Mouse (Mus musculus): Measurements from ENCODE around the gene Zfp689.

GRCm38 (mm10) chr7:127454905-127455304 lies 5.9 kb upstream of the Zfp689 start:
- TF ChIP-seq CTCF (IDR thresholded peaks at IDR 0.05; ENCODE audit: insufficient read depth, low read length): no peak
- no peak for TF ChIP-seq POLR2A (IDR thresholded peaks at IDR 0.05; ENCODE audit: borderline replicate concordance, extremely low read depth, low read depth, low read length)

Data from lung, adult 2 months (tissue).